Mouse (Mus musculus): Measurements from ENCODE around the gene Katna1. TPM values are rescaled to one million over a fixed set of nuclear protein-coding genes. Genes with fewer than 3 reads are reported as not detected.

Katna1 gene
- polyA plus RNA-seq, 1 experiment, result 22.6 TPM

DNA sequence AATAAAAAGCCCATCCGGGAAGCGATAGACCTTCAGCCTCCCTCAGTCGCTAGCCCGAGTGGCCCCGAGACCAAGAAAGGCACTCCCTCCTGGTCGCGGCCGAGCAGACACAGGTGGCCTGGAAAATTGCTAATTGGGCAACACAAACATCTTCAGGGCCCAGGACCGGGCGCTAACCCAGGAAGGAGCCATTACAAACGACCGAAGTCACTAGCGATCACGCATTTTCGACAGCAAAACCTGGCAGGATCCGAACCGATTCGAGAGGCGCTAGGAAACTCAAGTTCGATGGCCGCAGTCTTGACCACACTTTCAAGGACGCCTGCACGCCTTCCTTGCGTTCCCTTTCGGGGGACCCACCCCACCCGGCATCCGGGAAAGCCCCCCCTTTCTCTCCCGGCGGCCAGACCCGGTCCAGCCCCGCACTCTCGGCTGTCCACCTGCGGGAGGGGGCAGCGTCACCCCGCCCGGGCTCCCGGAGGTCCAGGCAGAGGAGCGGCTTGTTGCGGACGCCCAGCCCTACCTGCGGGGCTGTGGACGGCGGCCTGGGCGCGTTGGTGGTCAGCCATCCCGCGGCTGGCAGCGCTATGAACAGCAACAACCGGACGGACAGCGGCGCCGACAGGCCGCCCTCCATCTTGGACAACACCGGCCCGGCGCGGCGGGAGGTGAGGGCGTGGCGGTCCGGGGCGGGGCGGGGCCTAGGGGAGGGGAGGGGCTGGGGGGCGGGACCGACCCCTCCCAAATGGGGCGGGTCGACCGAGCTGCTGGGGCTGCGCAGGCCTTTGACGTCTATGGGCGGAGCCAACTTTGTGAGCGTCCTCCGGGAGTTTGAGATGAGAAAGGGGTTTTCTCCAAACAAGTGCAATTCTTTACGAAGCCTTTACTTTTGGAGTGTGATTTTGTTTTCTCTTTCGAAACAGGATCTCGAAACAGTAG lies 54.7 kb downstream of the Katna1 start:
- Histone ChIP-seq H3K36me3 (ENCODE audit: control insufficient read depth, insufficient read depth) (no peaks in the 10 kb centered on the region), H3K4me2 (ENCODE audit: low read depth) (peak overlapping the region; percentile 87), H3ac (ENCODE audit: control insufficient read depth, insufficient read length) (peak overlapping the region; percentile 6), H3K79me2 (ENCODE audit: control insufficient read depth, insufficient read depth) (peaks cover 8% of the 10 kb centered on the region), H3K4me3 (peak overlapping the region; percentile 67), H3K27me3 (ENCODE audit: control insufficient read depth, insufficient read depth, insufficient read length) (no peaks in the 10 kb centered on the region)
- TF ChIP-seq MAX (IDR thresholded peaks at IDR 0.05; ENCODE audit: low read depth) (no peak), USF1 (IDR thresholded peaks at IDR 0.05; ENCODE audit: low read depth) (no peak), SRF (IDR thresholded peaks at IDR 0.05; ENCODE audit: control insufficient read depth, insufficient read length, low read depth) (peak; percentile 50), REST (IDR thresholded peaks at IDR 0.05; ENCODE audit: insufficient read depth, insufficient read length) (no peak), MYOG (IDR thresholded peaks at IDR 0.05; ENCODE audit: control insufficient read depth in 1 of 3, insufficient read depth in 1 of 3, insufficient read length in 2 of 3, low read depth in 2 of 3) (no peak), POLR2AphosphoS2 (IDR thresholded peaks at IDR 0.05; ENCODE audit: insufficient read length, low read depth) (peak; percentile 87), POLR2A (IDR thresholded peaks at IDR 0.05; ENCODE audit: insufficient read length, low read depth) (peak; percentile 93), TCF12 (IDR thresholded peaks at IDR 0.05; ENCODE audit: insufficient read depth, poor library complexity, severe bottlenecking) (no peak), CEBPB (IDR thresholded peaks at IDR 0.05; ENCODE audit: insufficient read depth, poor library complexity, severe bottlenecking) (no peak), TCF3 (IDR thresholded peaks at IDR 0.05; ENCODE audit: insufficient read length, low read depth) (no peak), E2F4 (IDR thresholded peaks at IDR 0.05; ENCODE audit: insufficient read depth) (no peak), MYOD1 (IDR thresholded peaks at IDR 0.05; ENCODE audit: control insufficient read depth in 1 of 3, insufficient read length in 2 of 3, low read depth in 2 of 3) (no peak)

DNA sequence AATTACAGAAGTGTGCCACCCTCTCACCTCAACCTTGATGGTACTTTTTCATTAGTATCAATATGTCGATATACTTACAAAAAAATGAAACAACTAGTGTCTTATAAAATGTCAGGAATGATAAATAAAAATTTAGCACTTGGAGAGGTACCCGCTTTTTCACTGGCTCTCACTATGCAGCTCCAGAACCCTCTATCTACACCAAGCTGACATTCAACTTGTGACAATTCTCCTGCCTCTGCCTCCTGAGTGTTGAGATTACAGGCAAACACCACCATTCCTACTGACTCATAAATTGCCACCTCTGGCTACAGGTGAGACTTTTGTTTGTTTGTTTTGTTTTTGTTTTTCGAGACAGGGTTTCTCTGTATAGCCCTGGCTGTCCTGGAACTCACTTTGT lies 55.4 kb downstream of the Katna1 start:
- H3K27me3 ChIP-seq (ENCODE audit: control insufficient read depth, insufficient read depth, insufficient read length), result no peaks in the 10 kb centered on the region
- H3K4me2 ChIP-seq (ENCODE audit: low read depth), result peak overlapping the region; percentile 87
- no peaks in the 10 kb centered on the region for H3K36me3 ChIP-seq (ENCODE audit: control insufficient read depth, insufficient read depth)
- H3K4me3 ChIP-seq, result peak overlapping the region; percentile 67
- no peak for TF ChIP-seq MYOD1 (IDR thresholded peaks at IDR 0.05; ENCODE audit: control insufficient read depth in 1 of 3, insufficient read length in 2 of 3, low read depth in 2 of 3)
- H3ac ChIP-seq (ENCODE audit: control insufficient read depth, insufficient read length), result peak overlapping the region; percentile 6
- peaks cover 8% of the 10 kb centered on the region for H3K79me2 ChIP-seq (ENCODE audit: control insufficient read depth, insufficient read depth)

DNA sequence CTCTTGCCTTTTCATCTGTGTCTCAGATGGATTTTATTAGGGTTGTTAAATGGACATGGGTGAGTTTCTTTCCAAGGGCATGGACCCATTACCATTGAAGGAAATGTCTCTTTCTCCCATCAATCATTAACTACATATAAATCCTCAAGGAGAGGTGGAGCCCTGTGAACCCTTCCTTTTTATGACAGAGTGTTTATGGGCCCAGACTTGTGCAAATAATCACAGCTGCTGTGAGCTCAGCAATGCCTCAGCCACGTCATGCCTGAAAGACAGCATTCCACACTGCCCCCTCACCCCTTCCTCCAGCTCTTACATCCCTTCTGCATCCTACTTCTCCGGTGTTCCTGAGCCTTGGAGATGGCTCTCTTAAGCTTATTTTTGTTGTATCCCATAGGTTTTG lies 61.5 kb downstream of the Katna1 start:
- Histone ChIP-seq H3K27me3 (ENCODE audit: control insufficient read depth, insufficient read depth, insufficient read length) (no peaks in the 10 kb centered on the region), H3K4me2 (ENCODE audit: low read depth) (no peak overlapping the region), H3K4me3 (no peak overlapping the region), H3ac (ENCODE audit: control insufficient read depth, insufficient read length) (no peak overlapping the region), H3K36me3 (ENCODE audit: control insufficient read depth, insufficient read depth) (no peaks in the 10 kb centered on the region), H3K79me2 (ENCODE audit: control insufficient read depth, insufficient read depth) (peaks cover 12% of the 10 kb centered on the region)
- TF ChIP-seq POLR2AphosphoS2 (IDR thresholded peaks at IDR 0.05; ENCODE audit: insufficient read length, low read depth) (peak; percentile 23), SRF (IDR thresholded peaks at IDR 0.05; ENCODE audit: control insufficient read depth, insufficient read length, low read depth) (no peak), POLR2A (IDR thresholded peaks at IDR 0.05; ENCODE audit: insufficient read length, low read depth) (no peak), TCF12 (IDR thresholded peaks at IDR 0.05; ENCODE audit: insufficient read depth, poor library complexity, severe bottlenecking) (no peak)

DNA sequence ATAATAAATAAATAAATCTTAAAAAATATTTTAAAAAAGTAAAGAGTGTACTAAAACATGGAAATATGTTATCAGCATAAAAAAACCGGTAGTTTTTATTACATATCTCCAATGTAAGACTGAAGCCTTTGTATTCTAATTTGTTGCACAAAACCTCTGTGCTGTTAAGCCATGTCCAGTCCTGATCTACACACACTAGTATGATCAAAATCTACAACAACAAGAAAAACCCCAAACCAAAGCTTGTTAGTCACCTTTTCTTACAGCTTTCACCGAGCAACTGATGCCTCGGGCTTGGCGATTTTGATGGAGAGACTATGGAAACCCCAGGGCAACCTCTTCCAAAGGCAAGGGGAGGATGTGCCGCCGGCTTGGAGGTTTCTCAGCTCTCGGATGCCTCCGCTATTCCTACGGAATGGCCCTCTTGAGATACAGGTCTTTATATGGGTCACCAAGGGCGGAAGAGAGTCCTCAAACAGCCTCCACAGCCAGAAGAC lies 66.5 kb downstream of the Katna1 start:
- peak overlapping the region; percentile 86 for H3K4me3 ChIP-seq
- TF ChIP-seq MAX (IDR thresholded peaks at IDR 0.05; ENCODE audit: low read depth) (no peak), E2F4 (IDR thresholded peaks at IDR 0.05; ENCODE audit: insufficient read depth) (no peak), REST (IDR thresholded peaks at IDR 0.05; ENCODE audit: insufficient read depth, insufficient read length) (no peak), POLR2AphosphoS2 (IDR thresholded peaks at IDR 0.05; ENCODE audit: insufficient read length, low read depth) (no peak), USF1 (IDR thresholded peaks at IDR 0.05; ENCODE audit: low read depth) (no peak), TCF12 (IDR thresholded peaks at IDR 0.05; ENCODE audit: insufficient read depth, poor library complexity, severe bottlenecking) (no peak), MYOG (IDR thresholded peaks at IDR 0.05; ENCODE audit: control insufficient read depth in 1 of 3, insufficient read depth in 1 of 3, insufficient read length in 2 of 3, low read depth in 2 of 3) (no peak), CEBPB (IDR thresholded peaks at IDR 0.05; ENCODE audit: insufficient read depth, poor library complexity, severe bottlenecking) (no peak), MYOD1 (IDR thresholded peaks at IDR 0.05; ENCODE audit: control insufficient read depth in 1 of 3, insufficient read length in 2 of 3, low read depth in 2 of 3) (no peak), SRF (IDR thresholded peaks at IDR 0.05; ENCODE audit: control insufficient read depth, insufficient read length, low read depth) (no peak), POLR2A (IDR thresholded peaks at IDR 0.05; ENCODE audit: insufficient read length, low read depth) (no peak), TCF3 (IDR thresholded peaks at IDR 0.05; ENCODE audit: insufficient read length, low read depth) (no peak)
- no peaks in the 10 kb centered on the region for H3K27me3 ChIP-seq (ENCODE audit: control insufficient read depth, insufficient read depth, insufficient read length)
- peak overlapping the region; percentile 17 for H3ac ChIP-seq (ENCODE audit: control insufficient read depth, insufficient read length)
- H3K36me3 ChIP-seq (ENCODE audit: control insufficient read depth, insufficient read depth), result peaks cover 7% of the 10 kb centered on the region
- peaks cover 40% of the 10 kb centered on the region for H3K79me2 ChIP-seq (ENCODE audit: control insufficient read depth, insufficient read depth)
- H3K4me2 ChIP-seq (ENCODE audit: low read depth), result peak overlapping the region; percentile 63

Measured in myocyte (in vitro differentiated cells).